Mouse (Mus musculus) cerebellum, adult (tissue): ENCODE data around the gene Gm45261.

Experiments
- ATAC-seq: cut with Nextera tagmentation; 2 replicates; pipeline ENCODE4 v1.9.2; 2017; ENCODE audit warnings: mild to moderate bottlenecking, moderate library complexity, mixed read lengths; ENCODE audit not compliant: insufficient number of reproducible peaks, low FRiP score, low TSS enrichment

Gm45261 gene

DNA sequence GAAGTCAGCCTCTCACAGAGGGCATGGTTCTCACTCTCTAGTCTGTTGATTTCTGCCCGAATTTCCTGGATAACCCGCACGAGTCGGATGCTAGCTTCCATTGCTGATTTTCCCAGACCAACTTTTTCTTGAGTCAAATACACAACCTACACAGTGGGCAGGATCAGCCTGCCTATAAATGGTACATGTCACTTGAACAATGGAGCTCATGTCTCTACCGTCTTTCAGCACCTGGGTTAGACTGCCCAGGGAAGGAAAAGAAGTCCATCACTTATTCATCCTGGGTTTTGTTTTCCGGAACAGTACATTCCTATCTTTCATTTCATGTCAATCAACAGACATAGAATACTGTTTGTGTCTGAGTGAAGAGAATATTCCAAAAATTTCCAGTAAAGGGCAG lies at the start of gene Gm45261:
Gene Gm45261 (minus strand): TSS at position 101 of the 400 bp plus-strand sequence.
- ATAC-seq, result no peak

DNA sequence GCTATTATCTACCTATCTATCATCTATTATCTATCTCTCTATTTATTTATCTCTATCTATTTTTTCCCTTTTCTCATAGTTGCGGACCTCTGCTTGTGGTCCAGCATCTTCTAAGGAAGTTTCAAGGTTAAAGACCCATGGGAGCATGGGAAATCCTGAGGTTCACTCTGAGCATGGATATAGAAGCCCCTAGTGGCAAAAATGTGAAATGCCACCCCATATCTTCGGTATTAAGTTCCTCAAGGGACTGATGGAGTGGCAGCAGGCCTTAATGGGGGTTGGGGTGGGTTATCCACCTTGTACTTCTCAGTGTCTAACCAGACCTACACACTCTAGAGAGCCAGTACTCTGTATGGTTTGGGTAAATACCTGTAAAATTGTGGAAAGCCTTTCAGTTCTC lies 43.5 kb upstream of the Gm45261 start:
- ATAC-seq, result no peak

DNA sequence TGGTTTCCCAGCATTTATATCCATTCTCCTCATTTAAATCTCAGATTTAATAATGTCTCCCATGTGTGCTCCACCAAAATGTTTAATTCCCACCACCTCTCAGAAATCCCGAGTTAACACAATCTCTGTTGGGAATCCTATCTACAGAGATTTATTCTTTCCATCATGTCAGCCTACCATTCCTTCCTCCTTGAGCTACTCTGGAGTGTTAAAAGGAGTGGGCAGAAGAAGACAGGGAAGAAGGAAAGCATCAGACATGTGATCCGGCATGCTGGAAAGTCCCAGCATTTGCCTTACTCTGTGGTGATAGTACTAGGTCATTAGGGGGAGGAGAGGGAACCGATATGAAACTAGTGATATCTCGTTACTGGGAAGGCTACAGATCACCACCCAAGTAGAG lies 42.8 kb upstream of the Gm45261 start:
- ATAC-seq, result no peak

DNA sequence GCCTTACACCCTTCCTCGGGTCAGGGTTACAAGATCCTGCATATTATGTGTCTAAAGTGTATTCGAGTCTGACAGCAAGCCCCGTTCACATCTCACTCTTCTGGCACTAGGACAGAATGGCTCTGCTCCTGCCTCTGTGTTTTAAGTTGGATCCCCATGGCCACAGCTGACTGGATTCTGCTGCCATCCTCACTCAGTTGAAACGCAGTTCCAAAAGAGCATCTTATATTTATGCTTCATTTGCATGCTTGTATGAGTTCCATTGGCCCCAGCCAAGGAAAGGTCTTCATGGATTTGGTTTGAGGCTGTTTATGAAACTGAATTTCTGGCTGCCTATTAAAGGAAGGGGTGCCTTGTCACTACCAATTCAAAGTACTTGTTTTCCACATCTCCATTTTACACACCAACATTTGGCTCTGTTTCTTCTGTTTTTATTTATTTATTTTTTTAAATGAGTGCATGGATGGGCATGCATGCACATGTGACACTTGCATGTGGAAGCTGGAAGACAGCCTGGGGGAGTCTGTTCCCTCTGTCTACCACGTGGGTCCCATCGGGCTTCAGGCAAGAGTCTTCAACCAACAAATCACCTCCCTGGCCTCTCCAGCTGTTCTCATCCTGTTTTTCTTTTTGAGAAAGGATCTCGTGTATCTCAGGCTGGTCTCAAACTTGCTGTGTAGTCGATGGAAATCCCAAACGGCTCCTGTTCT lies 41.4 kb upstream of the Gm45261 start:
- ATAC-seq, result no peak

DNA sequence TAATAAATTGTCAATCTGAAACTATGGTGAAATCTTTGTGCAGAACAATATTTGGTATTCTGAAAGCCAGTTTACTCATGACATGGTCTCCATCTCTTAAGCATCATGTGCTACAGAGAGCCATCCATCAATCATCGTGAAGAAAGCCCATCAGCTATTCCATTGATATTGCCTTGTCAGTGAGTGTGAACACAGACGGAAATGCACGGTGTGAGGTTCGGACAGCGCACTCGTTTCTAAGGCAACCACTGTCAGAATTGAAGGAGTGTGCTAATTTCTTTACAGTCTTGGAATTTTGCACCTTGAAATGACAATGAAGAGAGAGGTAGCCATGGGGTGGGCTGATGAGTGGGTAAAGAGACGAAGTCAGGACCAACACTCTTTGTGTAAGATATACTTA lies 38.0 kb upstream of the Gm45261 start:
- no peak for ATAC-seq

DNA sequence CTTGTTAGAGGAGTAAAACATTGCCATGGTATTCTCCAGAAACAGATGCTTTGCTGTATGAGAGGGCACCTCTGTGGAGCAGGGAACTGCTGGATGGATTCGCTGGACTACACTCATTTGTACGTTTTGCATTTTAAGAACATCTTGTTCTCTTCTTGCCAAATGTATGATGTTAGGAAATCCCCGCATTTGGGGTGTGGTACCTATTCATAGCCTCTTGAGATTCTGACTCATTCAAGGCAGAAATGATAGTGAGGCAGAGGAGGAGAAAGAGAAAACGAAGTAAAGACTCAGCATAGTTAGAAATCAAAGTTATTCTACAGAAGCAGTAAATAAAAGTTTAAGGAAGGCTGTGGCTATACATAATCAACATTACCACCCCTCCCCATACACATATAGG lies 35.1 kb upstream of the Gm45261 start:
- no peak for ATAC-seq

DNA sequence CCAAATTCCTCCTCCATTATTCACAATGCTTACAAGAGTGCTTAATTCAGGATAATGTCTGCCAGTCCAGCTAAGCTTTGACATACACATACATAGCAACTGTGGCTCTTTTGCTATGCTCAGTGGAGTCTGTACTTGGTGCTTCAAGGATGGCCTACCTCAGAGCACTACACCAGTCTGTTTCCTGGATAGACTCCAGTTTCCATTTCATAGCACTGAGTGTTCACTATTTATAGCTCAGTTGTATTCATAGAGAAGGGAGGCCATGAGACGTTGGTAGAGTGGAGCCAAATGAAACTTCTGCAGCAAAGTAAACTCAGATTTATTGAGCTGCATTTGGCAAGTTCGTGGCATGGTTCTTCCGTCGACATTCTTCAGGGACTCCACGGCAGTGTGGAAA lies 22.2 kb upstream of the Gm45261 start:
- ATAC-seq, result no peak

DNA sequence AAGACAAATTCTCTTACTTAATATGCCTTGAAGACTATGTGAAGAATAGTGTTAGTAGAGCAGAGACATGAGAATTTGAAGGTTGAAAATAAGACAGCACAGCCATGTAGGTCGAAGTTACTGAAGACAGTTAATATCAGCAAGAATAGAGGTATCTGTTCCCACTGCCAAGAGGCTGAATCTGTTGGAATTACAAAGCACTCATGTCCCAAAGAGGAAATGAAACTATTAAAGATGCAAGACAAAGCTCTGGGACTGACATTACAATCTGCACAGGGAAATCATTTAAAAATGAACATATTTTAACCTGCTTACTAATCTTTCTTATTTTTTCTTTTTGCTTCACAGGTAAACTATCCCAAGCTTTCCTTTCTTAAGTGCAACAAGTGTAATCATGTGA lies 13.7 kb upstream of the Gm45261 start:
- no peak for ATAC-seq

DNA sequence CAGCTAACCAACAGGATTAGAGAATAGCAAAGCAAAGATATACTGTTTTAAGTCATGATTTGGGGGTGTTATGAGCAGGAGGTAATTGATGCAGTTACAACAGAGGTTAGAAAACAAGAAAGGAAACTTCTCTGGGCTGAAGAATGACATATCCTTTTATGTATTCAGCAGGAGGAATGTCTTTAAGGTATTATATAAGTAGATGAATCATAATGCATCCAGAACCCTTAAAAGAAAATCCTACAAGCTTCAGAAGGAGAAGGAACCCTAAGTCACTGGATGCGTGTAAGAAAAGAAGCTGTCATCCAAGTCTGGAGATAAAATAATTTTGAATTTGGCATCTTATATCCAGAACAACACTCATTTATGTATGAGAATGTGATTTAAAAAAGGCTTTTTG lies 11.1 kb upstream of the Gm45261 start:
- no peak for ATAC-seq

DNA sequence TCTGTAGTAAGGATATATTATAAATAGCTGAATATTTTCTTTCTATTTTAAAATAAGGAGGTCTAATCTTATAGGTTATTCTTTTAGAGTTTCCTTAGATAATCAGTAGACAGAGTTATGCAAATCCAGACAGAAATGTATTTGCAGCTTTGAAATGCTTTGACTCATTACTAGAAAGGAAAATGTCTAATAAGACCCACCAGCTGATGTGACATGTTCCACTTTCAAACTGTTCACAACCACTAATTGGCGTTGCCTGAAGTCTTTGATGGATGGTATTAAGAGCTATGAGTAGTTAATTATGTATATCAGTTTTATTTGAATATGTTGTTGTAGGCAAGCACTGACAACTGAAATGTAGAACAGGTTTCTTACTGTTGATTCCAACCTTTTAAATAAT lies 1.3 kb downstream of the Gm45261 start:
- ATAC-seq, result no peak

DNA sequence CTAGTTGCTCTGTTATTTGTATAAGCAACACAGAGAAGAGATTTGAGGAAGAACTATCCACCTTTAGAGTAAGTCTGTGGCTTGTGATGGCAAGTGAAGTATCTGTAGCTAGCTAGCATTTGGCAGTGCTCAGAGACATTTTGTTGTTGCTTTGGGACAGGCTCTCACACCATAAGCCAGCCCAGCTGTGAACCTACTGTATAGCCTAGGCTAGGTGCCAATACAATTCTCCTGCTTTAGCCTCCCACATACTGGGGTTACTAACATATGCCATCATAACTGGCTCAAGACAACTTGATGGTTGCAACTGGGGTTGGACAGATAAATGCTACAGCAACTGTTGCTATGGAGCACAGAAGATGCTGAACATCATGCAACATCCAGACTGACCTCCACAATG lies 1.8 kb downstream of the Gm45261 start:
- ATAC-seq, result no peak

DNA sequence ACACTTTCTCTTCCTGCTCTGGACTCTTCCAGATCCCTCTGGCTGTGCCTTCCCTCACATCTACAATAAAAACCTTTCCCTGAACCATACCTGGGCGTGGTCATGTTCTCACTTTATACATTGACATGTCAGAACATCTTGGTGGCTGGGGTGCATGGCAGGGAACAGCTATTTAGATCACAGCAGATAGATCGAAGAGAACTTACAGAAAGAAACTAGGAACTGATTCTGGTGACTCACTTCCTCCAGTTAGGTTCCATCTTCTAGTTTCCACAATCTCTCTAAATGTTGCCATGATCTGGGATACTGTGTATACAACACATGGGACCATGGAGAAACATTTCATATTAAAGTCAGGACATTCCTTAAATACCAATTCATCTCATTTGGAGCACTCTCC lies 7.3 kb downstream of the Gm45261 start:
- ATAC-seq, result no peak

DNA sequence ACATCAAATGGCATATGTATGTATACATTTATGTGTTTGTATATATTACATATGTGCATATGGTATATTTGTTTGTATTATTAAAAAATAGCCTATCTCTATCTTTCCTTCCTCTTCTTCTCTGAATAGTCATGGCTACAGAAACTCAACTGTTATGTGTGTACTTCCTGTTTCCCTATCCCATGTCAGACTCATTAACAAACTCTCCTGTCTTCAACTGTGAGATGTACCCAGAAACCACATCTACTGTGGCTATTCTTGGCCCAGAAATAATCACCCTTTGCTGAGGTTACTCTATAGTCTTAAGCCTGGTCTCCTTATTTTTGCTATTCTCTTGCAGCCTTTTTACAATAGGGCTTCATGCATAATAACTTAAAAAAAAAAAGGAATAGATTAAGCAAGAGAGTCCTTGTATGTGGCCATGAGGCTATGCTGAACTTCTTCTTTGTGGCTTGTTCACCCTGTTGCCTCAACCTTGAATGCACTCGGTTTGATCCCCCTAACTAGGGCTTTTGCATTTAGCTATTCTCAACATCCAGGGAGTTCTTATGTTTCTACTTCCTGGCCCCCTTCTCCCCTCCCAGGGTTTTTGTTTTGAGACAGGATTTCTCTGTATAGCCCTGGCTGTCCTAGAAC lies 9.2 kb downstream of the Gm45261 start:
- ATAC-seq, result no peak

DNA sequence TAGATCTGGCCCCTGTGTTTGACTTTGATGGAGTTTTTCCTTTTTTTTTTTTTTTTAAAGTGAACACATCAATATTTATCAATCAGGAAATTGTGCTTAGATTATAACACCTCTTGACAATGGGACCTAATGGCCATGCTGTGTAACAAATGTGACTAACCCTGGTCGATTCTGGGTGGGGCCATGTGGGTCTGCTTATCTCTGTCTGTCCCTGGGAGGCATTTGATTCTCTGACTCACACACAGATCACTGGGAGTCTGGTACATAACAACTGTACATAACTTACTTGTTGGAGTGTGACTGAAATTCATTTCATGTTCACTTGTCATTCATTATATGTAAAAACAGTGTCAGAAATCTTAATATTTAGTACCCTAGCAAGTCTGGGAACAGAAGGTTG lies 13.7 kb downstream of the Gm45261 start:
- ATAC-seq, result no peak

DNA sequence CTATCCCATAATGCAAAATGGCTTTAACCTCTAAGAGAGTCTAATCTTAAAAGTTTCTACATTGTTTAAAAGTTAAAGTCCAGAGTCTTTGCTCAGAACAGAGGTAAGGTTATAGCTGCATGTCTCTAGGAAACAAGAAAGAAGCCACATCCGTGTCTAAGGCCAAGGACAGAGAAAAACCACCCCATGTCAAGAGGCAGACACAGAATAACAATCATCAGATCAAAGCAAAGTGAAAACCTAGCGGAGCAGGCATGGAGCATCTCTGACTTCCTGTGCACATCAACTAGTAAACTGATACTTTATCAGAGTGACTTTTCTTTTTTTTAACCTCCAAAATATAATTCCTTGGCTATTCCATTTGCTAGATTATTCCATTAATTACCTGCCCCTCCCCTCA lies 20.3 kb downstream of the Gm45261 start:
- ATAC-seq, result no peak

DNA sequence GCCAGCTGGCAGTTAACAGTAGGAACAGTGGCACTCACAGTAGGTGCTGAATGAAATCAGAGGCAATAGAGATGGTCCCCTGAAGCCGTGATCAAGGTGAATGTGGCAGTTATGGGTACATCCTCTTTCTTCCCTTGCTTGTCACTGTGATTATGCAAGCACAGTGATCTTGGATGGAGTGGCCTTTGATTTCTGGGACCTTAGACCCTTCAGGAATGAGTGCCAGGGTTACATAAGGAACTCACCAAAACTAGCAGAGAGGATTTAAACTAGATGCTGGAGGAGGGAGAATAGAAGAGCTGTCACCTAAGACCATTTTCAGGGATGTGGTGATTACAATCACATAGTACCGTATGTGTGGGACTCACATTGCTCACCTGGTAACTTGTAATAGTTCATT lies 22.7 kb downstream of the Gm45261 start:
- ATAC-seq, result no peak

DNA sequence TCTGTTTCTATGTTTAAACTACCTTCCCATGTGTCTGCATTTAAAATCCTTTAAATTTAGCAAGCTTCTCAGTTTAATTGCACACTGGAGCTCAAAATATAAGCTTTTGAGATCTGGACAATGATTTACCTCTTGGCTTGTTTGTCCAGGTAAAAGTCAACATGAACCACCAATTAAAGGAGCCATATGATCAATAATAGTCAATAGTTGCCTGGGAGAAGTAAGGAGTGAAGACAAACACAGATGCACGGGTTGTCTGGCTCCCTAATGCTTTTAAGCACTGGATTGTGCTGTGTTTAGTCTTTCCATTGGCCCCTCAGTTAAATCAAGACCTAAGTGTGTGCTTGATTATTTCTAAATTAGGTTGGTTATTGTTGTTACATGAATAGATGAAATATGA lies 33.3 kb downstream of the Gm45261 start:
- peak; percentile 26; the same call in 1 of the 2 replicates for ATAC-seq

DNA sequence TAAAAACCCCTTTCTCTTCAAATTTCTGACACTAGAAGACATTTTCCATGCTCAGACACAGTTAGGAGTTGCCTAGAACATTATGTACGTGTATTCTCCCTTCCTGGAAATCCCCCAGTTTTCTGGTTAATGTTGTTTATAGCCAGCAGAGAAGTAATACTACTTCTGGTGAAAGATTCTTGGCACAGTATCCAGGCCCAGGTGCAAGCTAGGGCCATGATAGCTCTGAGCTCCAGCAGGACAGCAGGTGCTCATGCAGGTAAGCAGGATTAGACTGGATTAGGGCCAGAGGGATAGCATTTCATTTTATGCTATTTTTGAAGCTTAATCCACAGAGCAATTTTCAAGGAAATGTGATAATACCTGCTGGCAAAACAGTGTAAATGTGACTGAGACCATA lies 33.8 kb downstream of the Gm45261 start:
- peak; percentile 97 for ATAC-seq

DNA sequence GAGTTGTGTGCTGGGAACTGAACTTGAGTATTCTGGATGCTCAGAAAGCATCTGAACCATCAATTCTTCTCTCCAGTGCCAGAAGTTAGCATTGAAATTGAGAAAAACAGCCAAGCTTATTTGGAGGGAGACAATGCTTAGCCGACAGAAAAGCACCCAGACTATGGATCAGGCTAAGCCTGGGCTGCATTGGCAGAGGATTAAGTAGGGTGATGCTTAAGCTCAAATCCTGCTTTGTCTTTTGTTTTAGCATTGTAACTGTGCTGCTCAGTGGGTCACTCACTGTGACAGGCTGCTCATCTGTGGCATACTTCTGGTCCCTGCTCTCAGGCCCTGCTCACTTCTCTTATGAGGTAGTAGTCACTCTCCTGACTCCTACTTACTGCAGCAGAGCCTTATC lies 36.6 kb downstream of the Gm45261 start:
- no peak for ATAC-seq

DNA sequence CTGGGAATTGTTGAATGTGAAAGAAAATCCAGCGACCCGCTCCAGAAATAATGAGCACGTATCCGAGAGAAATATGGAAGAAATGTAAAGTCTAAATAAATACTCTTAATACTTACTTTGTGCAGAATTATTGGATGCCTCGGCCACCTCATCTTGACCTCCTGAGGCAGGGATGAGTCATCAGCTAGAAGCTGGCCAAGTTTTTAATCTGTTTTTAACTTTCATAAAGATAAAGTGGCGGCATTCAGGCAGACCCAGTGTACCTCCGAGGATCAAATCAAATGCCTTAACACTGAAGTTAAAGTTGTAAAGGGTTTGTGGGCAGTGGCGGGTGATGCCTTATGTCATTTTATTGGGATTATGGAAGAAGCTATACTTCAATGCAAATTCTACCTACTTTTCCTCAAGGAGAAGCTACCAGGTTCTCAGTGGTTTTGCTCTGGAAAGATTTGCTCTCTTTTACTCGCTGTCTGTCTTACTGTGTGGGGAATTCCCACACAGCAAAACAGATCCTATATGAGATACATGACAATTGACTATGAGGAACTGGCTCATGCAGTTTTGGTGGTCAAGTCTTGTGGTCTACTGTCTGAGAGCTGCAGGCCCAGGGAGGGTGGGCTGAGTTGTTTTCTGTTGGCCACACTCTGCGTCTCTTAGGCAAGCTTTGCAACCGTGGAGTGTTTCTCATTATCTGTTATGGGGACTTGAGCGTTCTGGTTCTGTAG lies 42.8 kb downstream of the Gm45261 start:
- ATAC-seq, result no peak

DNA sequence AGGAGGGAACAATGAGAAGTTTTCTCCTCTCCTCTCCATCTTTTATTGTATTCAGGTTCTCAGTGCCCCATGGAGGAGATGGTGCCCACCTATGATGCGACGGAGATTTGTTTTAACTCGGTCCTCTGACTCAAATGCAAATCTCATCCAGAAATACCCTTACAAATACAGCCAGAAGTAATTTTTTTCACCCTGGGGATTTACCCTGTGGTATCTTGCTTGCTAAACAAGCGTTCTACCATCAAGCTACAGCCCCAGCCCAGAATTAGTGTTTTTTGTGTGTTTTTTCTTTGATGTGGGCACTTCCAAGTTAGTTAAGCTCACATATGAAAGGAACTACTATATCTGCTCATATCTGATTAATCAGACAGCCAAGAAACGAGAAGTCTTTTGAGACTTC lies 44.9 kb downstream of the Gm45261 start:
- no peak for ATAC-seq

DNA sequence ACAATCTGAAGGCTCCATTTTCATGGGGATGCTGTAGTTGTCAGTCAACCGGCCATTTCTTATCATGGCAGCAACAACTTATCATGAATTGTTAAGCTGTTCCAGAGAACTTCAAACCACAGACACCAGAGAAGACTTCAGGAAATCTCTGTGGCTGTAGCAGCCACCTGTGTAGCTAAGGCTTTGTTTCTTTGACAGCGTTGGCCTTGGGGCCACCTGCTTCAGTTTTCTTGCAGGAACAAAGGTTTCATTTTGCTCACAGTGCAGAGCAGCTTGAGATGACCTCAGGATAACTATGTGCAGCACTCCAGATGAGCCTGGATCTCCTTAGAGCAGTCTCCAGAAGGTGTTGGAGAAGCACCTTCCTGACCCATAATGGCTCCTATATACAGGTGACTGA lies 48.7 kb downstream of the Gm45261 start:
- no peak for ATAC-seq
